Mouse (Mus musculus): ENCODE measurements at regions not wholly inside any gene's neighbourhood (a gene's known extent, or its start where the extent isn't known, plus 50 kb on each side); places are given as distances from the start of the nearest gene placed in this dataset.

DNA sequence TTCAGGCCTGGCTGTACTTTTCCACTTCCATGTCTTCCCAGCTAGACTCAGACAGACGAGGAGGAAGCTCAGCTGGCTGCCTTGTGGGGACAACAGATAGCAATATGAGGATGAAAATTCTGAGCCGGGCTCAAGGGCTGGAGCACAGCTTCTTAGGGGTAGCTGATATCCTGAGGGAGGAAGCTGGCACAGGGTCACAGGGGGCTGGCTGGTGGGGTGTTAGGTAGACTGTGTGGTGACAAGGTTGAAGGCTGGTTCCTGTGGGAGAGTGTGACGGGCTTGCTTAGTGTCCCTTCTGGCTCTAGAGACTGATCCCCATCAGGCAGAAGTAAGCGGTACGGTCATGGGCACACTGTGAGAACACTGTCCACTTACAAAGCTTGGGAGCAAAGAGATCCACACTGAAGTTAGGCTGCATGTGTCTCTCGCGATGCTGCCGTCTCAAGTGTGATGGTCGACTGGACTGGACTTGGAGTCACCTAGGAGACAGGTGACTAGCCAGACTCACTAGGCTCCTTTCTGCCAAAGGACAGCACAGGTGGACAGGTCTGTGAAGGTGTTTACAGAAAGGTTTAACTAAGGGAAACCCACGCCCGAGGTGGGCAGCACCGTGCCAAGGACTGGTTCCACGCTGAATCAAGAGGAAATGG, 111.1 kb upstream of the S1pr3 start:
- no peak for DNase-seq (ENCODE audit: low spot score)

DNA sequence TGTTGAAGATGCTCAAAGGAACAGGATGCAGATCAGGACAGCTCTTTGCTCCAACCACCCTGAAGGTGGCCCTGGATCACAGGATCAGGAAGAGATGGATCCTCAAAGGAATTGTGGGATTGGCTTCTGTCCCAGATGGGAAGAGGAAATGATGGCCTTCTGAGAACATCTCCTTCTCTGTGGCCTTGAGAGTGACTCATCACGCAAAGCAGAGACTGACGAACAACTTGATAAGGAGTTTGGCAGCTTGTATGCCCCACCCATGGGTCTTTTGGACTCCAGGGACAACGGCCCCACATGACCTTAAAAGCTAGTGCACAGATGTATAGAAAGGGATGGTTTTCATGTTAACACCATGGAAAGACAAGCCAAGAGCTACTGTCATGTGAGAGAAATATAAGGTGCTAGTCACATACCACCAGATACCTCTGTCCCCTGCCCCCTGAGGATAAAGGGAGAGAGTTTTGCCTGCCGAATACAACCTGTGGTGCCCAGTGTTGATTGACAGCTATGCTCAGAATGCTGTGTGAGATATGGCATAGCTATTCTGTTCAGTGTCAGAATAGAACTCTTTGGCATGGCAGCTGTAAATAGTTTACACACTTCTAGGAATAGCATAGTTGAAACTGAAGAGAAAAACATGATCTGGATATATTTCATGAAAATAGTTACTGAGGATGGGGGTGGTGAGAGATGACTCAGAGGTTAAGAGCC, 109.2 kb upstream of the S1pr3 start:
- DNase-seq (ENCODE audit: low spot score), result no peak

DNA sequence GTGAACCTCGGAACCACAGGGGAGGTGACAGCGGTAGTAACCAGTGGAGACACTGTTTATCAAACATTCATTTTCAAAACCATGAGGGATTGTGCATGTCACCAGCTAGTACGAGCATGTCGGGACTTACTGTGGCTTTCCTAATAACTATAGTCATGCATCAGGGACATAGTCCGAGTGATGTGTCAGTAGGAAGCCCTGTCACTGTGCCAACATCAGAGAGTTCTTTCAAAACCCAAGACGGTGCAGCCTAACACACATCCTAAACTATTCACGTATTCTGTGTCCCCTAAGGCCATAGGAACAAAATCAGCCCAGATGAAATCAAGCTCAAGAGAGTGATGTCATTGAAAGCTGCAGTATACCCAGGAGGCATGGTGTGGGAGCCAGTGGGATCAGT, 107.0 kb upstream of the S1pr3 start:
- DNase-seq (ENCODE audit: low spot score), result no peak

DNA sequence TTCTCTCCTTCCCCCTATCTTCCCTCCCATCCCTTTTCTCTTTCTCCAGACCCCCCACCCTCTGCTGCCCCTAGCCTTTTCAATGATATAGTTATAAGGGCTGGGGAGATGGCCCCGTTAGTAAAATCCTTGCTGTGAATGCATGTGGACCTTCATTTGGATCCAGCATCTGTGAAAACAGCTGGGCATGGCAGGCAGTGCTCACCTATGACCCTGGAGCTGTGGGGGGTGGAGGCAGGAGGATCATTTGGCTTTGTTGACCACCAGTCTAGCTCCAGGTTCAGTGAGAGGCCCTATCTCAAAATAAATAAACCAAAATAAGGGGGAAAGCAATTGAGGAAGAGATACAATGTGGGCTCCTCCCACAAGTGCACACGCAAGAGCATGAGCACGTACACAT, 105.3 kb upstream of the S1pr3 start:
- DNase-seq (ENCODE audit: low spot score), result no peak

DNA sequence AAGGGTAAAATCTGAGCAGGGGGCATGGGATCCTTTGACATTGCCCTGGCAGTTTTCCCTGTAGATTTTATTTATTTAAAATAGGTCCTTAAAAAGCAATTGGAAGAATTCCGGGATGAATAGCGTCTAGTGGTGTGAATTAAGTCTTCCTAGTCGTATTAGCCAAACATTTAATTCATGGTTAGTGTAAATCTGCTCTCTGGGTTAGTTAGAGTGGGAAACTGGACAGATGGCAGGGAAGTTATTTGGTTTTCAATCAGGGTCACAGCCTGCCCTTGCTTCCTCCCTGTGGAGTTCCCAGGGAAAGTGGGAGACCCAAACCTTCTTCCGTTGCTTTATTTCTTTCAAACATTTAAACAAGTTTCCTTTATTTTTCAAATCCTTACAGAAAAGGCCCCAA, 103.8 kb upstream of the S1pr3 start:
- no peak for DNase-seq (ENCODE audit: low spot score)

DNA sequence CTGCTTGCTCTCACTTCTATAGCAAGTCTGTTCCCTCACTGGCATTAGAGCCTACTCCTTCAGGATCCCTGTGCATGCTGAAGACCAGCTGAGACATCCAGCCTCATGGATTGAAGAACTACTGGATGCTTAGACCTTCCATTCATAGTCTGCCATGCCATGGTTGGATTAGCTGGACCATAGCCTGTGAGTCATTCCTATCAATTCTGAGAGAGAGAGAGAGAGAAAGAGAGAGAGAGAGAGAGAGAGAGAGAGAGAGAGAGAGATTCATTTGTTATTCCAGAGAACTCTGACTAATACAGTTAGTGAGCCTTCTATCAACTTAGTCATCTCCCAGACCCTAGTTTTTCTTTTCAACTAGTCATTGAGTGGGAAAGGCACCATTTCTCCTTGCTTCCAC, 99.0 kb upstream of the S1pr3 start:
- no peak for DNase-seq (ENCODE audit: low spot score)

DNA sequence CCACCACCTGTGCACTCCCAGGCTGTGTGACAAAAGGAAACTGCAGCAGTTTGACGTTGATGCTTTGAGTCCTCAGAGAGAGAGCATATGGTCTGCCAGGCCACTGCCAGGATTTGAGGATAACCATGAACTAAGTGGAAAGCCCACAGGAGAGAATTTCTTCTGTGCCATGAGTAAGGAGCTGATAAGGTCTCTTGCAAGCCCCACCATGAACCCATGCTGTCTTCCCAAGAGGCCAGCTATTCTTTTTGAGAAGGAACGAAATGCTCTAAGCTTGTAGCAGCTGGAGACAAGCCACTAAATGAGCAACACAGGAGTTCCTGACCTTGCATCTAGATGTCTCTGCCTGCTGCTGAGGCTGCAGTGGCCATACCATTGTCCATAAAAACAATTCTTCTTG, 98.4 kb upstream of the S1pr3 start:
- DNase-seq (ENCODE audit: low spot score), result no peak

DNA sequence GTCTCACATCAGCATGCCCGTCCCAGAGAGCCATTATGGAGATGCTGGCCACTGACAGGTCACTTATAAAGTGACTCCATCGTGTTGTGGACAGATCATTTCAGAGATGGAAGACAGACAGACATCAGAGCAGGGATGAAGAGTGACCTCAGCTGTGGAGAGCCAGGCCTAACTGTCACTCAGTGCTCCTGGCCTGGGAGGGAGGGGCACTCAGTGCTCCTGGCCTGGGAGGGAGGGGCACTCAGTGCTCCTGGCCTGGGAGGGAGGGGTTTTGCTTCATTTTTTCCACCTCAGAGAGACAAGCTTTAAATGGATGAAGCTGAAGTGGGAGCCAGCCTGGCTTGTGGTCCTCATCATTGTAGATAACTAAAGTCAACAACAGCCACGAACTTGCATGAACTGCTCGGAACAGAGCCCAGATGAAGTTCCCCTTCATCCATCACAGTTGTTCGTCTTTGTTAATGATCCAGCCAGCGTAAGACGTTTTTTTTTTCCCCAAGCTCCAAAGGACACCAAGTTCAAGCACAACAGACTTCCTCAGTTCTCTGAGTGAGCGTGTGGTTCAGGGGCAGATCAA, 96.7 kb upstream of the S1pr3 start:
- no peak for DNase-seq (ENCODE audit: low spot score)

DNA sequence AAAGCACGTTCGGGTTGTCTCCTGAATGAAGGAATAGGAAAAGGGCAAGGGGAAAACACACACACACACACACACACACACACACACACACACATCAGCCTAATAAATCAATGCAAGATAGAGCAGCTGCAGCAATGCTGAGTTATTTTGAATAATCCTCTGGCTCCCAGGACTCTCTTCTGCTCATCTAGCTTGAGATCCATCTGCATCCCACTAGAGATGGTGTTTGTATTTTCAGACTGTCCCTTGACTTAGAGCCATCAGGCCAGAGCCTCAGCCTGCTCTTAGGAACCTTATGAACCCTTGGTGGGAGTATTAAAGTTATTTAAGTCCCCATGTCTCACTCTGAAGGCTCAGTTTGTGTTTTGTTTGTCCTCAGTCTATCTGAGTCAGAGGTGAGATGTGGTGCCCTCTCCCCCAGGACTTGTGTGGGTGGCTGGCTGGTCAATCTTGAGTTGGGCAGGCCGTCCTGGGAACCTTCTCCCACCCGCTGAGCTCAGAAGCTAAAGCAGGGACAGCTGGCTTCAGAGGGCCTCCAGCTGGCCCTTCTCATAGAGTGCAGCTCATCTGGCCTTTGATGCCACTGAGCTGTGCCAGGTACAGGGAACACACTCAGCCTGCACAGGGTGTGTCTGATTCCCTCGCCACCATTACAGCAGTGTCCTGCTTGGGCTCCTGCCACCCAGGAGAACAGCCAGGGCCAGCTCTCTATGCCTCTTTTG, 95.1 kb upstream of the S1pr3 start:
- DNase-seq (ENCODE audit: low spot score), result peak; percentile 6

DNA sequence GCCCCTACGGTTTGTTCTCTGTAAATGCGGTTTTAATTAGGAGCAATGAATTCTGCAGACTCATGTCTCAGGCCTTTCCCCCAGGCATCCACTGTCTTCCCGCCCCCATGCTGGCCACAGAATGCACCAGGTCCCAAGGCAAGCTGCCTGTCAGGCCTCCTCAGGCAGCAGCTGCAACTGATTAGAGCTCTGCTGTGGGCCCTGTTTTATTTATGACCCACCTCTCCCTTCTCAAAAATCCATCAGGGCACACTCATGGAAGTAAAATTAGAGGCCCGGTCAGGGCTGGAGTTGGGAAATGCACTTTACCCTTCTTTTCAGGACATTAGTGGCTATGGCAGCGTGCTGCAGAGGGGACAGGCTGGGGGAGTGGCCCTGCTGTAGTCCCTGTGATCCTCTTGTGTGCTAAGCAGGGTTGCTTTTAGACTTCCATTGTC, 93.9 kb upstream of the S1pr3 start:
- no peak for DNase-seq (ENCODE audit: low spot score)

DNA sequence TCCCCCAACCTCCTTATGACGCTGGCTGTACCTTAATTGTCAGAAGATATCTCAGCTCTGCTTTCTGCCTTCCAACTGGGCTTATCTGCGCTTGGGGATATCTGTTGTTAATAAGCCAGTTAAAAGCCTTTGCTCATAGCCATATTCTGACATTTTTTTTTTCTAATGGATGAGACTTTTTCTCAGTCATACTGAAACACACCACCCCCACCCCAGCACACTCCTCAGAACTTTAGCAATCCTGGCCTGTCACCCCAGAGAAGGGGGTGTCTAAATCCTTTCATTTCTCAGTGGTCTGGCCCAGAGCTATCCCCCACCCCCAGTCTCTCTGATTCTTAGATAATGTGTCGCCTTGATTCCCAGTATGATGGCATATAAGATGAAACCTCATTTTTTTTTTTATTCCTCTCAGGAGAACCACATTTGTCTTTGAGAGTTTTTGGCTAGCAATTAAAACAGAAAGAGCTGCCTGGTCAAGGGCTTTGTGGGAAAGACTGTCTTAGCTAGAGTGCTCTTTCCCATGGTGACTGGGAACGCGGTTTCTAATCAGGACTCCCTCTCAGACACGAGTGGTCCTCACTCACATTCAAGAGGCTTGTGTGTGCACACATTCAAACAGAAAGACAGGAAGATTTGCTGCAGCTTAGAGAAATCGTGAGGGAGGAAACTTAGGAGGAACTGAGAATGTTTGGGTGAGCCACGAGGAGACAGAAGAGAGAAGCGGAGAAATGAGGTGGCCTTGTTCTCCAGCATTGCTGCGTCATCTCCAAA, 93.2 kb upstream of the S1pr3 start:
- no peak for DNase-seq (ENCODE audit: low spot score)

DNA sequence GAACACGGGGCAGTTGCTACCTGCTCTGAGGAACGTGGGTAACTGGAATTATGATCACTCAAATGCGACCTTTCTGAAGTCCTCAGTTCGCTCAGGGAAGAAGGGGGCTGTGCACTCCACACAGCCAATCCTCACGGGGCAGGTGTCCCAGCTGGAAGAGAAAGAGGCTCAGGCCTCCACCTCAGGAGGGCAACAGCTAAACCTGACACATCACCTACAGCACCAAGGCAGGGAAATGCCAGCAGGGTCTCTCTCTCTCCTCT, 92.7 kb upstream of the S1pr3 start:
- no peak for DNase-seq (ENCODE audit: low spot score)

DNA sequence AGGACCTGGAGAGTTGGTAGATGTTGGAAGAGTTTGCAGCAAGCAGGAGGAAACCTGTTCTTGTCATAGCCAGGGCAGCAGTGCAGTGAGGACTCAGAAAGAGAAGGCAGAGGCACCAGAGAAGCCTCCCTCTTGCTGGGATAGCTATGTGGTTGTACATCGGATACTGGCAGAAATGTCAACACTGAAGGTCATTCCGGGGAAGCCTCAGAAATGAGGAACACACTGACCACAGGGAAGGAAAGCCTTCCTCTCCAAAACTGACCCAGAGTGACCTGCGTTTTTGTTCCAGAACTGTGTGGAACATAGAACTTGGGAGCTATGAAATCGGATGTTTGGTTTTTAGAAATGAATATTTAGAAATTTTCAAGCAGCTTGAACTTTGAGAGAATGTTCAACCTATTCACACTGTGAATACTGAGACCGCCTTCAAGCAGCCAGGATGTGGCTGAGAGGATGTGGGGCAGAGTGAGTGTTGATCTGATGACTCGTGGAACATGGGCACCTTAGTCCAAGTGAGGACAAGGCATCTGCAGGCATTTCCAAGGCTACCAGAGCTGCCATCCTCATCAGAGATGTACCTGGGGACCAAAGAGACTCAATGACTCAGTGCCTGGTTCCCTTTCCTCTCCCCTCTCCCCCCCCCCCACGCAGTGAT, 85.3 kb upstream of the S1pr3 start:
- DNase-seq (ENCODE audit: low spot score), result no peak

DNA sequence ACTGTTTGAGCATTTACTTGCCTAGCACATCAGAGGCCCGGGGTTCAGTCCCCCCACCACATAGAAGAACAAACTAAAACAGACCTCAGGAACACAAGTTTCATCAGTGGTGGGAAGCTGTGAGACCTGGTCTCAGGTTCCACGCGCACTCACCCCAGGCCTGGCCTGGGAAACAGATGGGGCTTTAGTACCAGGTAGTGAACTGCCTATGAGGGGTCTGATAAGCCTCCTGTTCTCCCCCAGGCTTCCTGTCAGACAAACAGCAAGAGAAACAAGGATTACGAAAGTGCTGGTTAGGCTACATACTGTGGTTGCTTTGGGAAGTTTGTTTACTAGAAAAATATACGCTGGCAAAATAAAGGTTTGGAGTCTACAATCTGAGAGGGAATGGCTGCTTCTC, 83.7 kb upstream of the S1pr3 start:
- no peak for DNase-seq (ENCODE audit: low spot score)

DNA sequence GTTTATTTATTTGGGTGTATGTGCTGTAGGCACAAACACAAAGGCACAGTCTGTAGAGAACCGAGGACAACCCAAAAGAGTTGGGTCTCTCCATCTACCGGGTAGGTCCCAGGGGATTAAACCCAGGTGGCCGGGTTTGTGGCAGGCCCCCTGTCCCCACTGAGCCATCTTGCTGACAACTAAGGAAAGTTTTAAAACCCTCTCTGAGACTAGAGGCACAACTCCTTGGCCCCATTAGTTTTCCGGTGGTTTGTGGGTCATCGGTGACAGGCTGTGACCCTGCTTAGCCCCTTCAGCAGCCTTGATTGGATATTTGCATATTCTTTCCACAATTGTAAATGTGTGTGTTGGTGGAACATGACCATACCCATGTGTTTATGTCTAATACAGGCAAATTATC, 83.1 kb upstream of the S1pr3 start:
- DNase-seq (ENCODE audit: low spot score), result no peak

DNA sequence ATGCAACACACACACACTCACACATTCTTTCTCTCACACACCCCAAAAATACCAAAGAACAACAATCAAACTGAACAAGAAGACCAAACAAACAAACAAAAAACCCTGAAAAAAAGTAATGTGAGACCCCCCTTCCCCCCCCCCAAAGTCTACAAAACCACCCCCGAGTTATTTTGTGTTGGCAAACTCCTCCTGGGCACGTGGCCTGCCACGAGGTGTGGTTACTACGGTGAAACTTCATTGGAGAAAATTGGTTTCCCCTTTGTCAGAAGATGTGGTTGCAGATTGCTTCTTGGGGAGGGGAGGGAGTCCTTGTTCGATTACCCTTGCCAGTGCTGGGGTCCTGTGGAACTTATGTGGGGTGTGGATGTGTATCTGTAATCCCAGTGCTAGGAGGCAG, 82.3 kb upstream of the S1pr3 start:
- no peak for DNase-seq (ENCODE audit: low spot score)

DNA sequence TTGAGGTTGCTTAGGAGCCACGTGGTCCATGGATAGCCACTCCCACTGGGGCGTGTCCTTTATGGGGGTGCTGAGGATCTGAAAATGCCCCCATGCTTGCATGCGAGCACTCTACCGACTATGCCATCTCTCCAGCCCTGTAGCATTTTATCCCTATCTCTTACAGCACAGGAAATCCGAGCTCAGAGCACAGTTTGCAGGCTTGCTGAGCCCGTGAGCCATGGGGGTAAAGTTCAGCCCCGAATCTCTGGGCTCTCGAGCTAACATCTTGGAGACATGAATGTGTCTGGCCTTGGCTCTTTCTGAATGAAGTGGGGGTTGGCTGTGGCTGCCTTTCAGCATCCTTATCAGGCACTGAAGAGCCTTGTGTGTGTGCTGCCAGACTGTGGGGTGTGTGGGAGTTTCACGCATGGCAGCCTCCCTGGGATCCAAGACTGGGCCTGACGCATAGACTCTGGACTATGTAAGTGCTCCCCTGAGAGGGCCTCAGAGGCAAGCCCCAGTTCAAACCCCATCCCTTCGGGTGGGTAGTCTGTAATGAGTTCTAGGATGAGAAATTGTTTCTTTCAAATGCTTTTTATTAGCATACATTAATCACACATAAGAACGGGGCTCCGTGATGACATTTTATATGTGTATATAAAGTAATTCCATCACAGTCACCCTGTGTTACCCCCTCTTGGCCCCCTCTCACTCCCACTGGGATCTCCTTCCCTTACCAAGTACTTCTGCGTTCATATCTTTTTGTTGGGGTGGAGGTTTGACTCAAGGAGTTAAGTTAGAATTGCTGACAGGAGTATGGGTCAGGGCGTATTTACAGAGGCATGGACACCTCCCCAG, 80.1 kb upstream of the S1pr3 start:
- DNase-seq (ENCODE audit: low spot score), result peak; percentile 17

DNA sequence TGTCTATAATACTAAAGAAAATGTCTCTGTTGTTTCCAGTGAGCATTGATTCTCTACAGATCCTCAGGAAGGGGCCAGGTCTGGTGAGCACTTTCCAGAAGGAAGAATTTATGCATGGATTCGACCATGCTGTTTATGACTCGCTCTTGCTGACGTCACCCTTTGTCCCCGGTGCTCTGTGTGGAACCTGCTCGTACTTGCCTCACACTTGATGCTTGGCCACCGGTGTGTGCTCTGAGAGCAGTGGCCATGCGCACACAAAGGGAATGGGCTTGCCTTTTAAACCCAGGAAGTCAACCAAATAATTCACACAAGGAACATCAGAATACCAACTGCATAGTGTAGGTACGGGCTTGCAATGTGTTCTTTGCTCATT, 79.5 kb upstream of the S1pr3 start:
- DNase-seq (ENCODE audit: low spot score), result no peak

DNA sequence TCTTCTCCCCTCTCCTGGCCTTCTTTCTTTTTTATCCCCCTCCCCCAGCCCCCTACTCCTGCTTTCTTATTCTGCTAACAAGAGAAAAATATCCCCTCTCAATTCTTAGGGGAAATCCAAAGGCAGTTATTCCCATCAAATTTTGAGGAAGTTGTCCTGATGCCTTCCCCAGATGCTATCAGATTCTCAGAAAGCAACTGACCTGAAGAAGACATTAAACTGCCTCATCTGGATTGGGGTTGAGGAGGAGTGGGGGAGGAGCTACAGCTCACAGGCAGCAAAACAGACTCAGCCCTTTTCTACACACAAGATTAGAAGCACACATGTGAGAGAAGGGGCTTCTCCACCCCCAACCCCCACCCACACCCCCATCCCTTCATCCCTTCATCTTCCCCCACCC, 78.7 kb upstream of the S1pr3 start:
- no peak for DNase-seq (ENCODE audit: low spot score)

DNA sequence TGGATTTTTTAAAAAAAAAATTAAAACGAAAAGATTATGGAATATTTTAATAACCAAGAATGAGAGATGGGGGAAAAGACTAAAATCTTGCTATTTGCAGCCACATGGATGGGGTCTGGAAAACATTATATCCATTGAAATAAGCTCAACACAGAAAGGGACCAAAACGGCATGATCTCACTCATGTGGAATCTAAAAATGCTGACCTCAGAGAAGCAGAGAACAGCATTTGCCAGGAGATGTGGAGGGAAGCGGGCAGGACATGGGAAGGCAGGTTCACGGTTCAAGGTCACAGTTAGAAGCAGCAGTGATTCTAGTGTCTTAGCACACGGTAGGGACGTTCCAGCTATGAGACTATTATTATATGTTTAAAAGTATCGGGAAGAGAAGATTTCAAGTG, 76.2 kb upstream of the S1pr3 start:
- no peak for DNase-seq (ENCODE audit: low spot score)

DNA sequence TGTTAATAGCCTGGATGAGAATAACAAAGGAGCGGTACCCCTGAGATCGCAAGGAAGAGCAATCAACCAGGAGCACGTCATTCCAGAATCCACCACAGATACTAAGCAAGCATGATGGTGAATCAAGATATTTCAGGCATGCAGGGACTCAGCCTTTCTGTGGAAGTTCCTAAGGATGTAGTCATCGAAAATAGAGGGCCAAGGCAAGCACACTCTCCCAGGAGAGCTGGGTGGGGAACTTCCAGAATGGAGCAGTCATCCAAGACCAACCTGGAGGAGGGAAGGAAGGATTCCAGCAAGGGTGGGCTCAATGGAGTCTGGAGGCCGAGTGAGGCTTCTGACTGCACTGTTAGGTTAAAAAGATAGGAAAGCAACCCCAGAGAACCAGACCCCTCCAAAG, 75.0 kb upstream of the S1pr3 start:
- no peak for DNase-seq (ENCODE audit: low spot score)
